Mouse (Mus musculus): Measurements from ENCODE around the gene Lpin1.

DNA sequence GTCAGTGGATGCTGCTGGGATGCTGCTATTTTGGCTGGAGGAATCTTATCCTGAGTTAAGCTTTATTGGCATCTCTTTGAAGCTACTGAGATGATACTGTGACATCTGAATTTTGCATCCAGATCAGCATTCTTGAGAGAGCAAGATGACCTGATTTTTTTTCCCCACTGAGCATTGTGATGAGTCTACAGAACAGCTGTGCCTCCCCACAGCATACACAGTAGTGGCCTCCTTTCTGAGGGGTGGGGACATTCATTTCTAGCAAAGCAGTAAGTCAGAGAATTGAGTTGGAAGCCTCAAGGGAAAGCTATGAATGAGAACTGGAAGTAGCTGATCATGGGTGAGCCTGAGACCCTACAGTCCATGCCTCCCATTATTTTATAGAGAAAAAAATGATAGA is 121.9 kb downstream of the Lpin1 start:
- TF ChIP-seq POLR2A (IDR thresholded peaks at IDR 0.05; ENCODE audit: extremely low read depth, insufficient read depth, low read length): no peak
- TF ChIP-seq CTCF (IDR thresholded peaks at IDR 0.05; ENCODE audit: extremely low read depth, insufficient read depth, low read length): no peak

All from cortical plate, adult 2 months (tissue).